Mouse (Mus musculus): ENCODE measurements at regions not wholly inside any gene's neighbourhood (a gene's known extent, or its start where the extent isn't known, plus 50 kb on each side); places are given as distances from the start of the nearest gene placed in this dataset.

DNA sequence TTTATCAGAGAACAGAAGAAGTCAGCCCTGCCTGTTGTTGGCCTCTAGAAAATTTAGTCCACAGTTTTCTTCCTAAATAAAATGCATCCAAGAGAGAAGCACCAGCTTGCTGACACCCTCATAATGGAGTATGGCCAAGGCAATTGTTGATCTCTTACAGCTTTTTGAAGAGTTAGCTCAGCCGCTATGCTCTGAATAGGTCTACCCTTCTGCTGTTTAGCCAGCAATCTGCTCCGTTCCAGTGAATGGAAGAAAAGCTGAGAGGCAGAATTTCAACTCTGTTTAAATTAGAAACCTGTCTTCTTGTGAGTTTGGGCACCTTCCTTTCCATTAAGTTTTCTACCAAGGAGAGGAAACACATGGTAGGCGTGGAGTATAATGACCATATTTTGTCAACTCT, 290.8 kb downstream of the Rnf144b start:
- DNase-seq = no peak

DNA sequence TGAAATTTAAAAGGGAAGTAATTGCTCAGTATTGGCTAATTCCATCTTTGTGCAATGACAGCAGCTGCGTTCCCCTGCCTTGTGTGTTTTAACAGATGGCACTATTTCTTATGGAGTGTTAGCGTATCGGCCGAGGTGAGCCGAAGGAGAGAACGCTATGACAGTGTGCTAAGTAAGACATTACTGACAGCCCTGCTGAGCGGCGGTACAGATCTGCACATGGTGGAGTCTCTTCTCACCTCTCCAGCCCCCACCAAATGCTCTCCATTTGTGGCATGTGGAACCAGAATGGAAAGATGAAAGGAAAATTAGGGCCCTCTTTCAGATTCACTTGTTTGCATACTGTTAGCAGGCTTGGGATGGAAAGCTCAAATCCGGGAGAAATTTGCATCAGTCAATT, 291.5 kb downstream of the Rnf144b start:
- DNase-seq = no peak

DNA sequence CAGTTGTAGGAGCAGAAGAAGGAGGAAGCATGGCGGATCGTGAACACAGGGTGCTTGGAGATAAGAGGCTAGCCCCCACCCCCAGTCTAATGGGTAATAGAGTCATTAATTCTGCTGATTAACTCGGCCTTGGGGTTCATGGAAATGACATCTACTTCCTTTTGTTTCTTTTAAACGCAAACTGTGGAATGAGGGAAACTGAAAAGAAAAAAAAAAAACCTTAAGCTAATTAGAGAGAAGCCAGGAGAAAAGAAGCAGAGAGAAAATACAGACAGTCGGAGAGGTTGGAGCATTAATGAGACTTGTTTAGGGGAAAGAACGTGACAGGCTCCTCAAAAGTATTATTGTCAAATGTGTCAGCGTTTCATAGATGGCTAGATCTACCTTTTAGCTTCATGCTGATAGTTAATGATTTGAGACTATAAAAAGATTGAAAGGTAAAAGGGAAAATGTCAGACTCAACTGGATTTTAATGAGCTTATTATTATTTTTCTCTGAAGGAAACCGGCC, 307.5 kb downstream of the Rnf144b start:
- no peak for DNase-seq

DNA sequence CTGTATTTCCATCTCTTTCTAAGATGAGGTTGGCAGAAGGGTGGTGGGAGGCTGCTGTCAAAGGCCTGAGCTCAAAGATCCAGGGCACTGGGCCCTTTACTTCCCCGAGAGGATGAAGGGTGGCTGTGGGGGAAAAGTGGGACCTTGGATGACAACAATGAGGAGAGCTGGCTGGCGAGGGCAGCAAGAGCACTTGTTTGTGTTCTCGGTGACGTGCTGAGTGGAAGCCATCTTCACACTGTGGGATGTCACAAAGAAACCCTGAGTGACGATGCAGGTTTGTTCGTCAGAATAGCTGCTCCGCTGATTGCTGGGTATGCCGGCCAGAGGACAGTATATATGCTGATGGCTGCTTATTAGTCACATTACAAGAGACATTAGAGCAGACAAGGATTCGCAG, 308.0 kb downstream of the Rnf144b start:
- DNase-seq = no peak

DNA sequence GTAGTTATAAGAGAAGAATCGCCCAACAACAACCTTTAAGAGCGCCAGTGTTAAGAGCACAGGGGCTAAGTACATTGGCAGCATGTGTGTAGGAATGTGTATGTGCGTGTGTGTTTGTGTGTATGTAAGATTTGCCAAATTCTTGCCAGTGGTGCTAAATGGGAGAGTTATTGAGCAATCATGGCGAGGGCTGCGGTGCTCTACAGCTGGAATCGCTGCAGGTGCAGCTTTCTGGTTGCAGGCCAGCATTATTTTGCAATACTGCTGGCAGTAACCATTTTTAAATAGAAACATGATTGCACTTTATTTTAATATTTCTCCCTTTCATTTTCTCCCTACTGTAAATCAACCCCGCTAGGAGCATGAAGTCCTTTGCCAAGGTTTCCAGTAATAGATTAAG, 313.2 kb downstream of the Rnf144b start:
- no peak for DNase-seq

DNA sequence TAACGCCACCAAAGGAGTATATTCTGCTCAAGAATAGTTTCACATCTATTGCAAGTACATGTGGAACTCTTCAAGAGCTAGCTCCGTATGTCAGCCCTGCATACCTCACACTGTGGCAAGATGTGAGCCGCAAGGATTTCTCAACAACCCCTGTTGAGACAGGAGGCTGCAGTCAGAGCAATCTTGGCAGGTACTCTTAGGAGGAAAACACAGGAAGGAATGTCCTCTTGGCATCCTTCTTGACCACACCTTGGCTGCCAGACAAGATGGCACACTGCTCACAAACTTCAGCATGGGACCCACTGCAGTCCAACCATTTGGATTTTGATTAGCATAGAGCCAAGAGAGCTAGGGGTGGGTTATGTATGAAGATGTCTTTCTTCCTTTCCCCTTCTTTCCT, 322.4 kb downstream of the Rnf144b start:
- no peak for DNase-seq

DNA sequence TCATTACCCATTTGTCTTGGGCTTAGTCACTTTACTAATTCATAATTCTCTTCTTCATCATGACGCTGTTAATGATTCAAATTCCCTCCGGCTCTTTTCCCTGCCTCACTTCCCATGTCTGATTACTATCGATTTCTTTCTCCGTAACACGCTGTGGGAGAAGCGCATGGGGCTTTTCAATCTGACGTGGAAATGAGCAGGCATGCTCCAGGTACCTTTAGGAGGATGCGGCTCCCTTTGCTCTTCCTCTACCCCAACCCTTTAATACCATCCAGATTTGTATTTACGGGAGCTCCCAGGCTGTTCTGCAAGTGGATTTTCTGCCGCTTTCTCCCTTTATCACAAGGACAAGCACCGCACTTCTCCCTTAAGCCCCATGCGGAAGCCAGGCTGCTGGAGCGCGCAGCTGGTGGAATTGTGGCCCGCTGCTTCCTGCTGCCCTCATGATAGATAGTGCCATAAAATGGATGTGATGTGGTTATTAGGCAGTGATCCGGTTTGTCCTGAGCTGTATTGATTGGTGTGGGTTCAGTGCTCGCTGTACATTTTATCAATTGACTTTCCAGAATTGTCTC, 329.8 kb downstream of the Rnf144b start:
- no peak for DNase-seq

DNA sequence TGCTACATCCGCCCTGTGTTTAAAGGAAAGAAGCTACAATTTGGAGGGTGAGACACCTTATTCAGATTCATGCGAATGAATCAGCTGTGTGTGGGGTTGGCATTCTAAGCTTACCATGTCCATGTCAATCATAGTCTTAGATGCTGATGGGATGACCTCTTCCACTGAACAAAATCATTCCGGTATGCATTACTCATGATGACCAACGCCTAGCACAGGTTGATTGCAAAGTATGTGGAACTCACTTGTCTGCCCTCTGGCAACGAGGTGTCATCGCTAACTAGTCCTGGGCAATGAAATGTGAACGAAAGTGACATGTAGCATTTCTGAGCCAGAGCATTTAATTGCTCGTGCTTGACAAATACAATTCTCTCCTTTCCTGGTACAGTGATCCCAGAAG, 339.7 kb downstream of the Rnf144b start:
- no peak for DNase-seq

DNA sequence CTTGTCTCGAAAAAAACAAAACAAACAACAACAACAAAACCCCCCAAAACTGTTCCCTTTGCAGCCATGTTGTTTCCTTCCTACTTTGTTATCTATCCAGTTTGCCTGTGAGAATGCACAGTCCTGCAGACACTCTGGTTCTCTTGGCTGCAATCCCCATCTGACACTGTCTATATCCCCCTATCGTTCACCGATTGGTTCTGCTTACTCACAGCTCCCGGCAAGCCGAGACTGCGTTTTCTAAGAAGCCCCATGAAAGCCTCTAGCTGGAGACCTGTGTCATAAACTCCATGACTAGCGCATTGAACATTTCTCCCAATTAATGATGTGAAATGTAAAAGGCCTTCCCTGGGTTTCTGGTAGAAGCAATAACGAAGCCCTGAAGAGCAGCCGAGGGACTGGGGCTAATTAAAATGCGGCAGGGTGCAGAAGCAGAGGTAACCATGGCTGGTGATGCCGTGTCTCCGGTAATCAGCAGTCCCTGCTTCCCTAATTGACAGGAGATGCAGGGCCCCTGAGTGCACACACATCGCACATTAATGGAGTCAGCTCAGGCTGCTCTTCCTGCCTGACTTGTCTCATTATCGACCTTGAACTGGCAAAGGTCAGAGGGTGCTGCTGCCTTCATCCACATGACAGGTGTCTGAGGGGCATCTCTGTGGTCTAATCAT, 349.2 kb downstream of the Rnf144b start:
- DNase-seq = no peak

DNA sequence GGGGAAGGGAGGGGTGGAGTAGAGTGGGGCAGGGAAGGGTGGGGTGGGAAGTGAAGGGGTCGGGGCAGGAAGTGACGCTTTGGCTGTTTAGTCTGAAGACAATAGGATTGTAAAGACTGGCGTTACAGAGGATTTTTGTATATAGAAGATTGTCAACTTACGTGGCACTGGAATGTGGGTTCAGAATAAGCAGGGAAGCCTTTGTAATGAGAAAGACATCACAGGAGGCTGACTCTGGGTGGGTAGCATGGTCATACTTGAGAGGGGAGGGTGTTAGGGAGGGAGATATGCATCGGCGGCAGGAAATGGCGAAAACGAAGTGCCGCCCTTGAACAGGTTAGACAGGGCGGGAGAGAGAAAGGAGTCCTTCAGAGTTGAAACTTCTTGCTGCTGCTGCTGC, 357.7 kb downstream of the Rnf144b start:
- DNase-seq = no peak

DNA sequence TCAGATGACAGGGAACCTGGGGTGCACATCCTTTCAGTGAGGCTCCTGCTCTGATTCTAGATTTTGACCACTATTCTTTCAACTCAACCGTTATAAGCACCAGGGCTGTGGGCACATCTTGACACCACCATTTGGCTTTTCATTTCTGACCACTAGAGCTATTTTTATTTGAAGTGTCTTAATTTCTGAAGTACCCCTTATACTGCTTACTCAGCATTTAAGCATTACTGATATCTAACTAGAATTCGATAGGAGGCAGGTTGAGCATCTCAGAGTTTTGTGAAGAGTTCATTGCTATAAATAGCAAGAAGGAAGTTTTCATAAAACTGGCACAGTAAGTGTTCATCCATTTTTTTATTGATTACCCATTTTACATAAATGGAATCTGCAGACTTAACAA, 362.4 kb downstream of the Rnf144b start:
- DNase-seq = no peak

DNA sequence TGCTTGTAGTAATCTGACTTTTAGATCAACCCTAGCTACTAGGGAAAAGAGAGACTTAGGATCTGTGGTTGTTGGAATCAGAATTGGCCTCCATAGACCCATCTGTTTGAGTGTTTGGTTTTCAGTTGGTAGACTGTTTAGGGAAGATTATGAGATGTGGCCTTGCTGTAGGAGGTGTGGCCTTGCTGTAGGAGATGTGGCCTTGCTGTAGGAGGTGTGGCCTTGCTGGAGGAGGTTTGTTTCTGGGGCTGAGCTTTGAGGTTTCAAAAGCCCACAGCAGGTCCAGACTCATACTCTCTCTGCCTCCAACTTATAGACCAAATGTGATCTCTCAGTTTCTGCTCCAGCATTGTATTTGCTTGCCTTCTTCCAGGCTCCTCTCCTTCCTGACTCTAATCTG, 363.7 kb downstream of the Rnf144b start:
- no peak for DNase-seq

DNA sequence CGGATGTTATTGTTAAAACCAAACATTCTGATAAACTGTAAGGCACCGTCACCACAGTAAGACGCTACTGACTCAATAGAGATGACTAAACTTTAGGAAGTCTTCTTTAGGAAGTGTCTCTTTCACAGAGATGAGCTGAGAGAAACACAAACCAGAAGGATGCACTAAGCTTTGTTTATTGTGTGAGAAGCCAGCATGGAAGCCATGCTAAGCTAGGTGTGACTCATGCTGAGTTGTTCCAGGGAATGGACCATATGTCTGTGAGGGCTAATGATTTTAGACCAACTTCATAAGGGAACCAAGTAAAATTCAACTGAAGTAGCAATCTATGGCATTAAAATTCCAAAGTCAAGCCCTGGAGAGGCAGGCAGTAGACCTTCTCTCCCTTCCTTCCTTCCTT, 364.2 kb downstream of the Rnf144b start:
- DNase-seq = no peak

DNA sequence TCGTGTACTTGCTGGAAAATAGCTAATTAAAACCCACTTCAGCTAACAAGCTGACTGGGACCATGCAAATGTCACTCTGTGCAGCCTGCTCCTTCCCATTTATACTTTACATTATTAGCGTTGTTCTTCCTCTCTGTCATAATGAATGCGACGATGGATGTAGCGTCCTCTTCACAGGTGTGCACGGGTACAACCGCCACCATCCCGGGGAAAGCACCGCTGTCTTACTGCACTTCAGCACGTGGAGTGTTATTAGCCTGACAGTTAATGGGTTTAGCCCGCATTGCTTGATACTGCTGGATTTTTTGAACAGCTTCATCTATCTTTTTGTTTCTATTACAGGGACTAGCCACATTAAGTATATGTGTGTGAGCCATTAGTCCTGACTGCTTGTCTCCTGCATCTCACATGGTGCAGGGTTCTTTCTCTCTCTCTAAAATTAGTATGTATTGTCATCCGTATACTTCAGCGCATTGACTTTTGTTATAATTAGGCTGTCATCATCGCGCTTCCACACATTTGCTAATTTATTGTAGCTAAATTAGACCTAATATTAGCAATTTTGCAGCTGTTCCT, 383.0 kb downstream of the Rnf144b start:
- DNase-seq = no peak

DNA sequence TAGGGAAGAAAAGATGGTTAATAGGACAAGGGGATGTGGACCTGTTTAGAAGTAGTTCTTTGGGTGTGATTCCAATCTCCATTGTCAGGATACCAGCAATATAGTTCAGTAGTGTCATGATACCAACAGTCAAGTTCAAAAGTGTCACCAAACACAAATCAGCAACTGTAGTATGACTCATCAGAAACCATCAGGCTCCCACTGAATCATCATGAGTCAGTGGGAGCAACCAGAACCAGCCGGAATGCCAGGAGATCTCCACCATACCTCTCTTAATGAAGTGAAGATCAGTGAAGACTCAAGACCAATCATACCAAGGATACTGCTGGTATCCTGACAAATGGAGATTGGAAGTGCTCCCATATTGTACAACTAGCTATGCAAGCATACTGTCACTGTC, 410.5 kb downstream of the Rnf144b start:
- DNase-seq = no peak

DNA sequence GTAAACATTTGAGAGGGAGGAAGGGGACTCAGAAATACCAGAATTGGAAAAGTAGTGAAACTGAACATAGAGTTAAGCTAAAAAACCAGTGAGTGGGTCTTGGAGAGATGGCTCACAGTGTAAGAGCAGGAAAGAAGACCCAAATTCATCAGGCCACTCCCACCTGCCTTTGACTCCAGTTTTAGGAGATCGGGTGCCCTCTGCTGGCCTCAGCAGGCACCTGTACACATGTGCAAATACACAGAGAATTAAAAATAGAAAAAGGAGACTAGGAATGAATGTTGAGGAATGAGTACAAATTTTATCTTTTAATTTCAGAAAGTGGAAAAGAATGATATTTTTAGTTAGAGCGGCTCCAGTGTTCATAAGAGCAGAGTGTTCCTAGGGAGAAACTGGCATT, 414.7 kb downstream of the Rnf144b start:
- DNase-seq = no peak

DNA sequence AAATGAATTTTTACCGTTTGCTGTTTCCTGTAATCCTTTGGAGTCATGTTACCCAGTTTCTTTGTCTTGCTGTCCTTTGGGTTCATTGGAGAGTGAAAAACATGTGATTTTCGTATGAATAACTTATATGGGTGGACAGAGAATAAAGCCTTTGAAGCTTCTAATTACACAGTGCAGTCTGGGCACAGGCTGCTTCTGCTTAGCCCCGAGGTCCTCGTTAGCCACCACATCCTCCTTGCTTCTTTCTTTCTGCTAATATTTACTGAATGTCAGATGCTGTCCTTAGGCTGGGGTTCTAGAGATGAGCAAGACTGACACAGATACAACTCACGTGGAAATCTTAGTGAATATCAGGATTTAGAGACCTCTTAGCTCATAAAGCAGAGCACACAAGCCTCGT, 427.2 kb downstream of the Rnf144b start:
- no peak for DNase-seq

DNA sequence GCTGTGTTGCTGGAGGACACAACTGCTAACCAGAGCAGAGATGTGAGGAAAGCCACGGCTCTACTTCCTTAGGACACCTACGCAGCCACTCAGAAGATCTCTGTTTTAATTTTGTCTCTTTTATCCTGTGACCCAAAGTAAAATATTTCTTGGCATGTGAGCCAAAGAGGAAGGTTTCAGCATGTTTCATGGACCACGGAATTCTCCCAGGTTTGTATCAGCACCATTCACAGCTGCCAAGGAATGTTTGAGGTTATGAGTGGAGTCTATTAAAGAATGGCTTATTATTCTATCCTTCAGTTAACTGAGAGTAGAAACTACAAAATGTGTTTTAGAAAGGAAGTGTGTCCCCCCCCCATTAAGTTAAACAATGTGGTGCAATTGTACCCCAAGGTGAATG, 429.8 kb downstream of the Rnf144b start:
- no peak for DNase-seq

DNA sequence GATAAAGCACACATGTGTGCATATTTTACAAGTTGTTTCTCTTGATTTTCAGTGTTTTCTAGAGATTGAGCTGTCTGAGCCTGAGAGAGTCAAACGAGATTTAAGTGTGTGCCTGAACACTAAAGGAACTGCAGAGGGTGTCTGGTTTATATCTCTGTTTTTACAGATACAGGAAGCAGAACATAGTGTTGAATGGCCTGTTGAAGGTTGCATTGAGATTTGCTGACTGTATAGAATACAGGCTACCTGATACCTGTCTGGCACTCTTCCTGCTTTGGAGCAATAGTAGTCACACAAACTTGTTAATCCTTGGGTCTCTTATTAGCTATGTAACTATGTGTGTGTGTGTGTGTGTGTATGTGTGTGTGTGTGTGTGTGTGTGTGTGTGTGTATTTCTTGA, 431.7 kb downstream of the Rnf144b start:
- no peak for DNase-seq

DNA sequence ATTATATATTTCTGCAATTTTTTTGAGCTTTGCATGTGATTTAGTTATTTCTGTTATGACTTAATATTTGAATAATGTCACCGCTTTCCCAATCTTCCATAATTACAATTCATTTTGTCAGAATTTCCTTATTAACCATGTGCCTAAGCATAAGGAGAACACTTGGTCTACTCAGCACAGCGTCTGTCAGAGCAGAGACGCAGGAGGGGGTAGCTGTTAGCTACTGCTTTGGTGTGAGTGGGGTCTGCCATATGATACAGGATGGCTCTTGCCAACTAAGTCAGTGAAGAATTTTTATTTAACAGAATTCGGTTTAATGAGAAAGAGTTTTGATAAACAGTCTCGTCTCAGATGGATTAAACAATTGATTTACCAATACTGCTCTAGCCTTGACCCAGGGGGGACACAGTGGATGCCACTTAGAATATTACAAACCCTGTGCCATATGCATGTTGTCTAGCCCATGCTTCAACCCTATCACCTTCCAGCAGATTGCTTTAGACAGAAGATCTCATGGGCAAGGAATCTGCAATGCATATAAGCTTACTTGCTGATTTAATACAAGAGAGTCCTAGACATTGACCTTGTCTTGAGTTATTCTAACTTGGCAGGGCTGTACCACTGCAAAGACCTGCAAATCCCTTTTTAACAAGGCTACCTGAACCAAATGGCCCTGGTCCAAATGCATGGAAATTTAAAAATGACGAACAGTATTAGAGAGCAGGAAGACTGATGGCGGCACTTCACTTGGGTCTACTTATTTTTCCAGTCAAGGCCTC, 434.9 kb downstream of the Rnf144b start:
- DNase-seq = no peak

DNA sequence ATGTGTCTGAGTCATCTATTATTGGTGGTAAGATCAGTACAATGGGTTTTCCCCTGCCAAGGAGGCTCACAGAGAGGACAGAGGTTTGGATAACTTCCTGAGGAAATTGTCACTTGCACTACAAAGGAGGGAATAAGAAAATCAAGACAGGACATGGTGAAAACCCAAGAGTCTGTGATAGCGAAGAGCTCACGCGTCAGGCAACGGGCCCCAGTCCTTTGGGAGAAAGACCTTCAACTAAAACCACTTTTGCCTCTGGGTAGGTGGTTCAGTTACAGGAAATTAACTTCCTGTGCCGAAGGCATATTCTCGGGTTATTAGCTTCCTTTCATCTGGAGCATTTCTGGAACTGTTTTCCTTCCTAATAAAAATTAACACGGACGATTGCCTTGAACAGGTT, 440.4 kb downstream of the Rnf144b start:
- DNase-seq = no peak

DNA sequence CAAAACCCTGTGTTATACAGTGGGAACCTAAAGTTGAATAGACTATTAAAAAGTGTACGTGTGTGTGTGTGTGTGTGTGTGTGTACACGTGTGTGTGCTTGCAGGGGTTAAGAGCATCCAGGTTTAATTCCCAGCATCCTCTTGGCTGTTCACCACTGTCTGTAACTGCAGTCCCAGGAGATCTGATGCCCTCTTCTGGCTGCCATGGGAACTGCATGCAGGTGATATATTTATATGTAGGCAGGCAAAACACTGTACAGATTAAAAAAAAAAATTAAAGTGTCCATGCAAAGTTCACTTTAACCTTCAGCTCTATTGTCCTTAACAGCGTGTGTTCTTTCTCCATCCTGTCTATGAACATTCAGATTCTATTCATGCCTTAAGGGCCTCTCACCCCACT, 454.1 kb downstream of the Rnf144b start:
- no peak for DNase-seq

DNA sequence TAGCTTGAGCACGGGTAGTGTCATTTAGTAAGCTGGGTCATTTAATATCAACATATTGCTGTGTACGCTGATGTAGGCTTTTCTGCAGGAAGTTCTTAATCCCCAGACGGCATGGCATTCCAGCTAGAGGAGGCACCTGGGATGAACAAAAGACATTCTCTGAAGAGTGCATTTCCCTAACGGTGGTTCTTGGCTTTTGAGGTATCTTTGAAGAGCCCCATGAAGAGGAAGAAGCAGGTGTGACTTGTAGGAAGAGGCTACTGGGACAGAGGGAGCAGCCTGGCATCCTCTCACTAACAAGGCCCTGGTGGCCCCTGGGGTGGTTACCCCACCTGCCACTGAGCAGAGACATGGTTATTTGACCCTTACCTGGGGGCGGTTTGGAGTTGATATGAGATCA, 457.7 kb downstream of the Rnf144b start:
- no peak for DNase-seq

DNA sequence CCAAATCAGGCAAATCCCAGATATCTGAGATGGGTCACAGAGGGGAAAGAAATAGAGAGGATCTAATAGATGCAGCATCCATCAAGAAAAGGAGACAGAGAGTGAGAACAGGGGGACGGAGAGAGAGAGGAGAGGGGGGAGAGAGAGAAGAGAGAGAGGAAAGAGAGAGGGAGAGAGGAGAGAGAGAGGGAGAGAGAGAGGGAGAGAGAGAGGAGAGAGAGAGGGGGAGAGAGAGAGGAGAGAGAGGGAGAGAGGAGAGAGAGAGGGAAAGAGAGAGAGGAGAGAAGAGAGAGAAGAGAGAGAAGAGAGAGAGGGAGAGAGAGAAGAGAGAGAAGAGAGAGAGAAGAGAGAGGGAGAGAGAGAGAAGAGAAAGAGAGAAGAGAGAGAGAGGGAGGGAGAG, 462.7 kb downstream of the Rnf144b start:
- DNase-seq = no peak

Measured in thymus, postnatal 36 days (tissue).